Mouse (Mus musculus) spleen, adult 12 weeks (tissue): ENCODE measurements around the gene Nav1.

ENCODE experiments used
- DNase-seq: peaks from one replicate; pipeline ENCODE4 v3.0.0; 2022; ENCODE audit warnings: low spot score

The Nav1 gene

DNA sequence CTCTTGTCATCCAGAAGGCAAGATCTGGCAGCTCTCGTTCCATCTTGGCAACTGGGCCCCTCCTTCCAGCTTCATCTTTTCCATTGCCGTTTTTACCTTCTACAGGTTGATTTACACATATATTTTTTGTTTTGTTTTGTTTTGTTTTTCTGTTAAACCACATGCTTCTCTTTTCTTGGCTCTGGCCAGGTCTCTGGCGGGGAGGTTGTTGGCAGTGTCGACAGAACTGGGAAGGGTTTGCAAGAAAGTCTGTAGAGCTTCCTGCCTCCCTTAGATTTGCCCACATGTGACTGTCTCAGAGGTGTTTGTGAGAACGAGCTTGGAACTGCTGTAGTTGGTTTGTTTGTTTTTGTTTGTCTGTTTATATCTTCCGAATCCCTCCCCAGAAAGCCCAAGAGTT is 166.1 kb downstream of the Nav1 start:
- DNase-seq: no peak

GRCm38 (mm10) chr1:135438801-135439200 is 168.3 kb downstream of the Nav1 start:
- no peak for DNase-seq

GRCm38 (mm10) chr1:135435823-135436222 is 171.3 kb downstream of the Nav1 start:
- no peak for DNase-seq

GRCm38 (mm10) chr1:135430669-135431017 is 176.5 kb downstream of the Nav1 start:
- no peak for DNase-seq

- peak; percentile 81 for DNase-seq
These were observed 177.0 kb downstream of the Nav1 start, which contains the start of gene Ipo9 for GRCm38 (mm10) chr1:135429901-135430668. Gene Ipo9, minus strand, starts transcription at chr1:135430499.

- no peak for DNase-seq
These were observed 179.7 kb downstream of the Nav1 start for GRCm38 (mm10) chr1:135427390-135427789.

- no peak for DNase-seq
These were observed 180.4 kb downstream of the Nav1 start for GRCm38 (mm10) chr1:135426645-135427044.

GRCm38 (mm10) chr1:135422772-135423171 is 184.3 kb downstream of the Nav1 start:
- DNase-seq: no peak

DNA sequence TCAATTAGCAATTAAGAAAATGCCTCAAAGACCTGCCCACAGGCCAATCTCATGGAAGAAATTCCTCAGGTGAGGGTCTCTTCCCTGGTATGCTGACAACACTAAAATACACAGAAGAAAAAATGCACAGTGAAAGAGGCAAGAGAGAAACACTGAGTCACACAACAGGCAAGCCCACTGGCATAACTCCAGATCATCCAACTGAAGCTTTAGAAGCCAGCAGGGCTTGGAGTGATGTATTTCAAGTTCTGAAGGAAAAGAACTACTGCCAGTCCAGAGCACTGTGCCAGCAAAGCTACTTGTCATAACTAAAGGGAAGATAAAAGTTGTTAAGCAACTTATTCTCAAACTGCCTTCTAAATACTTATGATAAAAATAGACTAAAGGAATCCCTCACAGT is 193.1 kb downstream of the Nav1 start:
- no peak for DNase-seq

- DNase-seq: no peak
These were observed 195.0 kb downstream of the Nav1 start for GRCm38 (mm10) chr1:135412130-135412529.

DNA sequence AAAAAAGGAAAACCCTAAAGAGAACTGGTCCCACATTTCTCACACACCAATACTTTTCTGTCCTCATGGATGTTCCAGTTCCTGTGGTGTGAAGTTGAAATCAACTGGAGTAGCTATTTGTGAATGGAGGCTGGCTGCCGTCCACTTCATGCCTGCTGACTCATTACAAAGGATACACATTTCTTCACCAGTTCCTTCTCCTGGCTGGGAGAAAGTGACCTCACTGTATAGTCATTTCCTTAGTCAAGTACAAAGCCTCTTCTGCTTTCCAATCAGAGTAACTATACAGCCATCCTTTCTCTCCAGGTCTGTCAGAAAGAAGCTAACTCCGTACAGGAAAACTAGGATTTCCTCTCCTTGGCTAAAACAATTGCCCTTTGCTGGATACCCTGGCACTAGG is 196.1 kb downstream of the Nav1 start:
- no peak for DNase-seq

DNA sequence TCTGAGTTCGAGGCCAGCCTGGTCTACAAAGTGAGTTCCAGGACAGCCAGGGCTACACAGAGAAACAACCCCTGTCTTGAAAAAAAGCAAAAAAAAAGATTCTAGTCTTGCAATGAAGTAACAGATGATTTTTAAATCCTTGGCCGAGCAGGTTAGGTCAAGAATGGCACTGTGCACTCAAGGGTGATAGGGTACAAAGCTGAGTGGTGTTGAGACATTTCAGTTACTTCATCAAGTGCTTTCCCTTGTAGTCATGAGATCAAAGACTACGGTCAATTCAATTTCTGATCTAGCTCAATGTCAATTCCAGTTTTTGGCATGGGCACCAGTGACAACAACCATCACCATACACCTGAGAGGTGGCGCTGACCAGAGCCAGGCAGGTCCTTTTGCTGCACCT is 198.1 kb downstream of the Nav1 start:
- no peak for DNase-seq

DNA sequence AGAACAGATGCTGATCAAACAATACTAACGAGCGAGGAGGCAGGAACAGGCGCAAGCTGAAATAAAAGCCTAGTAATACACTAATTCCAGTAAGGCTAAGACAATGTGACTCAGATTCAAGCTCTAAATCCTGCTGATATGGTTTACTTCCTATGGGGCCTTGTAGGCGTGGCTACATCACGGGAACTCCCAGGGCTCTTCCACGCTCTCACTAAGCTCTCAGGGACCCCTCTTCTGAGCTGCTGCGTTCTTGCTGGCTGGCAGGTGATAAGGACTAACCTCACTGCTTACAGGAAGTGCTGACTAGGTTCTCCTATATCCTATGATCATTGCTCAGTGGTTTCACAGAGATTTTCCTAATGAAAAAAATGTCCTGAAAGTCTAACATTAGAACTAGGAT is 201.7 kb downstream of the Nav1 start:
- DNase-seq: no peak

DNA sequence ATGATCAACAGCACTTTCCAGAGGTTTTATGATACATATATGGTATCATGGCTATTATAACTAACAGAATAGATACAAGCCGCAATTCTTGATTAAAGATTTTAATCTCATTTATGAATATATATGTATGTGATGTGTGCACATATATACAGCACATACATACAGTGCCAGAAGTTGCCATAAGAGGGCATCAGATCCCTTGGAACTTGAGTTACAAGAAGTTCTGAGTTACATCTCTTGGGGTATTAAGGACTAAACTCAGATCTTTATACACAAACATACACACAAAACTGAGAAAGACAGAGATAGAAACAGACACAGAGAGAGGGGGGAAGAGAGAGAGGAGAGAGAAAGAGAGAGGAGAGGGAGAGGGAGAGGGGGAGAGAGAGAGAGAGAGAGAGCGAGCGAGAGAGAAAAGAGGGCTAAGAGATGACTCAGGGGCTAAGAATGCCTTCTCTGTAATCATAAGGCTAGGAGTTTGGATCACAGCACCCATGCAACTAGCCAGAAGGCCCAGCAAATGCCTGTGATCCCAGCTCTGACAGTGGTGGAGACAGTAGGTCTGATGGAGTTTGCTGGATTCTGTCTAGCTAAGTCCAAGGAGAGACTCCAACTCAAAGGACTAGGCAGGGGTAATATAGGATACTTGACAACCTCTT is 205.5 kb downstream of the Nav1 start:
- DNase-seq: no peak

DNA sequence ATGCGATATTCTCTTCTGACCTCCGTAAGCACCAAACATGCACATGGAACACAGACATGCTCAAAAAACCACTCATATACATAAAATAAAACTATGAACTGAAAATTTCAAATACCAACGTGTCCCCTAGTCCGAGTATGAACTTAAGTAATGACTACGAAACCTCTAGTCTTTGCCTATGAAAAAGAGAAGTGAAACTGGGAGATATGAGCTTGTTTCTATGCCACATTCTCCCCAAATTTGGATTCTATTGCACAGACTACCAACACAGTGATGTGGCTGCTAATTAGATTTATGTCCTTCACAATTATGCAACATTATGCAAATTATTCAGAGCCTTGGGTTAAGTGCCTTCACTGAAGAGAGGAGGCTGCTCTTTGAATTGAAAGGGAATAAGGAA is 207.6 kb downstream of the Nav1 start:
- DNase-seq: no peak

DNA sequence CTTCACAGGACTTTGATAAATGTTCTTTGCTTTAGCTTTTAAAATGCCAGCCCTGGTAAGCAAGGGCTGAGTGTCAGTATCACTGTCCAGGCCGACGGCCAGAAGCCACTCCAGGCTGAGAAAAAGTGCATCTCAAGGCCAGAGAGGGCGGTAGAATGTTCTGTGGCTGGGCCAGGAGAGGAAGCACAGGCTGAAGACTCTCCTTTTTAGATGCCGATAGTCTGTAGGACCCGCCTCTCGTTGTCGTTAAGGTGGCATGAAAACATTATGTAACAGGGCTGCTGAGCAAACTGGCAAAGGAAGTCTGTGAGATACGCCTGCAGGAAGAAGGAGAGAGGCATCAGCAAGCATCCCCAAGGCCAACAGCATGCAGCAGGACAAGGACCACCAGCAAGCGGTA is 221.9 kb downstream of the Nav1 start:
- no peak for DNase-seq
